Mouse (Mus musculus): ENCODE results near the gene Tmigd3.

- TF ChIP-seq POLR2A (IDR thresholded peaks at IDR 0.05; ENCODE audit: borderline replicate concordance, insufficient read depth, low read length), result no peak
- TF ChIP-seq CTCF (IDR thresholded peaks at IDR 0.05; ENCODE audit: borderline replicate concordance, insufficient read depth, low read depth, low read length), result no peak
Observed at GRCm38 (mm10) chr3:105839836-105840235, 30.9 kb upstream of the Tmigd3 start.

Measured in cerebellum, adult 2 months (tissue).